Mouse (Mus musculus) embryo, embryonic 11 days (tissue): ENCODE measurements at regions not wholly inside any gene's neighbourhood (a gene's known extent, or its start where the extent isn't known, plus 50 kb on each side); places are given as distances from the start of the nearest gene placed in this dataset.

Experiments
- DNase-seq: peaks from one replicate; pipeline ENCODE4 v3.0.0-alpha.2; 2015

DNA sequence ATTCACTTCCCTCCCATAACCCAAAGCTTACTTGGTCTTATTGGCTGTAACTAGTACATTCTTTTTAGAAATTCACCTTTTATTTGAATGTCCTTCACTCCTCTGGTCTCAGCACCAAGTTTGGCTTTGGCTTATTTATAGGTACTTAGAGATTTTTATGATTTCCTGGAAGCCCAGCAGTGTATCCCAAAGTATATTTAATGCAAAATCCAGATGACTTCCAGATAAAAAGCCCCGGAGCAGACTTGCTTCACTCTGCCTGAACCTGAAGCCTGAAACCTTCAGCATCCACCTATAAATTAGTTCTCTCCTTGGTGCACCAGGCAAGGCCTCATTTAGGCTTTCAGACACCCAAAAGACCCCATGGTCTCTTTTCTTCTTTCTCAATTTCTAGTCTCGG is 250.8 kb downstream of the Tle4 start:
- DNase-seq: no peak

DNA sequence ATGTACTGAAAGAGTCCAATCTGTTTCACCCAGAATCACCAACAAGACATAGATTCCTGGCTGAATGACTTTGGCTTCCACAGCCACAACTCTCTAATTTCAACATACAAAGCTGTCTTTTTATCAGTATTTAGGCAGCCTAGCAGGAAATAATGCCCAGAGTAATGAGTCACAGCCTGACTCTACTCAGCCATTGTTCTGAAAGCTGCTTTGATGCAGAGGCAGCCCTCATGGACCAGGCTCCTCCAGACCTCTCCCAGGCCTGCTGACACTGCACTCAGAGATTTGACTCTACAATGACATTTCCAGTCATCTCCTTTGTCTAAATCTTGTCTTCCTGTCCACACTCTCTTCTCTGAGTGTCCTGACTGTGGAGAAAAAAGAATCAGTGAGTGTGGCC is 250.4 kb downstream of the Tle4 start:
- peak; percentile 27 for DNase-seq

- DNase-seq: no peak
Measured at GRCm38 (mm10) chr19:14349753-14350152, 248.1 kb downstream of the Tle4 start.

GRCm38 (mm10) chr19:14351728-14352340 is 246.0 kb downstream of the Tle4 start:
- no peak for DNase-seq

DNA sequence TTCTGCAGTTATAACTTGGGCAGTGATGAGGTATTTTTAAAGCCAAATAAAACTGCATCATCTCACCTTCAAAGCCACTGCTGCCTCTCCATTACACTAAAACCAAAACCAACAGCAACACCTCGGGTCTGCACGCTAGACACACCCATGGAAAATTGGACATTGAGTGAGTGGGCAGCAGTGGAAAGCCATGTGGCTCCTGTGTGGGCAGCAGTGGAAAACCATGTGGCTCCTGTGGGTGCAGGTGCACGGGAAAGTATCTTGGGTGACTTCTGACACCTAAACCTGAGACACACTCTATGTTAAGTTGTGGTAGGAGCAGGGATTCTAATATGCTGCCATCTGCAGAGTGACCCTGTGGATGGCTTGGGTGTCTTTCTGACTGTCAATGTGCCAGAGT is 245.3 kb downstream of the Tle4 start:
- no peak for DNase-seq

GRCm38 (mm10) chr19:14353151-14353550 is 244.7 kb downstream of the Tle4 start:
- no peak for DNase-seq

GRCm38 (mm10) chr19:14355128-14355527 is 242.7 kb downstream of the Tle4 start:
- DNase-seq: no peak

DNA sequence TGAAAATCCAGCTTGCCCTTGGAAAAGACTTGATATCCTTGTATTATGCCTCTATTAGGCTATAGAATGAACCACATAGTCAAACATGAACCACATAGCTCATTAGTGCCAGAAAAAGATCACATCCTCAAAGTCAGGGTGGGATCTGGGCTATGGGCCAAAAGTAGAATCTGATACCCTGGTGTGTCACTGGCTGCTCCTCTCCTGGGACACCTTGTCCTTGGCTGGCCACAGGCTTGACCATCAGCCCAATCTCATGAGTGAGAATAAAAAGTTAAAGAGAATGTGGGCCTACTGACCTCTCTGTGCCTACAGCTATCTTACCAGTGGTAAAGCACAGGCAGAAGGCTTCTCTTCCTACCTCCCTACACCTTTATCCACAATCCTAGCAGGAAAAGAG is 241.9 kb downstream of the Tle4 start:
- no peak for DNase-seq

DNA sequence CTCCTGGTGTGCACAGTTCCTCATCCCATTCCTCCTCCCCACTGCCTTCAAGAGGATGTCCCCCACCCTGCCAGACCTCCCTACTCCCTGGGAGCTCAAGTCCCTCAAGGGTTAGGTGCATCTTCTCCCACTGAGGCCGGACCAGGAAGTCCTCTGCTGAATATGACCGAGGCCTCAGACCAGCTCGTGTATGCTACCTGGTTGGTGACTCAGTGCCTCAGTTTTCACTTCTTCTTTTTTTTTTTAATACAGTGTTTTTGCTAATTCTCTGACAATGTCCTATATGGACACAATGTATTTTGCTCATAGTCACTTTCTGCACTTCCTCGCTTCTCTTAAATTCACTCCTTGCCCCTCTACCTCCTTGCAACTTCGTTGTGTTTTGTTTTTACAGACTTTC is 237.2 kb downstream of the Tle4 start:
- DNase-seq: no peak

GRCm38 (mm10) chr19:14369098-14369604 is 228.7 kb downstream of the Tle4 start:
- DNase-seq: peak; percentile 15

DNA sequence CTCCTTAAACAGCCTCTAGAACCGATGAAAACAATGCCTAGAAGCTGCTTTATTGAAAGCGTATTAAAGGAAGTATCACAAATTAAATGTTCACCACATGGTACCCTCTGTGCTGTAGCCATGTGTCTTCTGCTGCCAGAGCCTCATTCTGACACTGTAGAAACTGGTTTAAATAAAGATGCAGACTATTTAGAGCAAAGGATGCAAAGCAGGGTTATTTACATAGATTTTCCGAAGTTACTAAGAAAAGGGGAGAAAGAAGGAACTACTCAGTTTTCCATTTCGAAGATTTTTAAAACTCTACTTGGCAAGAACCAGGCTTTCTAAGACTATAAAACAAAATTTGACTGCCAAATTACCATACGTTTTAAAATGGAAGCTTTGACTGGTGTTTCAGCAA is 226.5 kb downstream of the Tle4 start:
- DNase-seq: no peak

- DNase-seq: no peak
Measured at GRCm38 (mm10) chr19:14373996-14374395, 223.9 kb downstream of the Tle4 start.

DNA sequence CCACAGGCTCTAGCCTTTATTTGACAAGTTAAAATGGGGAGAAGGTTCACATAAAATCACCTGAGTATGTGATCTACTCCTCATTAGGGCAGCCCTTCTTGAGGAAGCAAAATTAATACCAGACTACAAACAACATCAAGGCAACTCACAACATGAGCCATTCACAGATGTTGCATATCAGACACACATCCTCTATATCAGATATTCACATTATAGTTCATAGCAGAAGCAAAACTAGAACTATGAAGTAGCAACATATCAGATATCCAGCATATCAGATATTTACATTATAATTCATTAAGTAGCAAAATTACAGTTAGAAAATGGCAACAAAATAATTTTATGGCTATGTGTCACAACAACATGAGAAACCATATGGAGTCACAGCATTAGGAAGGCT is 217.0 kb downstream of the Tle4 start:
- no peak for DNase-seq

- no peak for DNase-seq
Measured at GRCm38 (mm10) chr19:14387796-14388195, 210.1 kb downstream of the Tle4 start.

DNA sequence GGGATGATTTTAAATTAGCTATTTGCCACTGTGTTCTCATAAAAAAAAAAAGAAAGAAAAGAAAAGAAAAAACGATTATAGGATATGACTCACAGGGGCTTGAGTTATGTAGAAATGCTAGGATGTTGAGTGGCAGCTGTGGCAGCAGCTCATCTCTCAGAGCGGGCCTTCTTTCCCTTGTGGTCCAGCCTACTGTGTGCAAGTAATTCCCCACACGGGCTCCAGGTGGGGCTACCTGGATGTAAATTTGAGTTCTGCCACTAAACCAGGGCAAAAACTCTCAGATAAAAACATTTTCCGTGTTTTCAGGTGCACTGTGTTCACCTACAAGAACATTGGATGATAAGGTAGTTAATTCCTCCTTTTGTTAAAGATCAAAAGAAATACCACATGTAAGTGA is 209.3 kb downstream of the Tle4 start:
- DNase-seq: peak; percentile 26

GRCm38 (mm10) chr19:14389881-14390837 is 207.7 kb downstream of the Tle4 start:
- no peak for DNase-seq

DNA sequence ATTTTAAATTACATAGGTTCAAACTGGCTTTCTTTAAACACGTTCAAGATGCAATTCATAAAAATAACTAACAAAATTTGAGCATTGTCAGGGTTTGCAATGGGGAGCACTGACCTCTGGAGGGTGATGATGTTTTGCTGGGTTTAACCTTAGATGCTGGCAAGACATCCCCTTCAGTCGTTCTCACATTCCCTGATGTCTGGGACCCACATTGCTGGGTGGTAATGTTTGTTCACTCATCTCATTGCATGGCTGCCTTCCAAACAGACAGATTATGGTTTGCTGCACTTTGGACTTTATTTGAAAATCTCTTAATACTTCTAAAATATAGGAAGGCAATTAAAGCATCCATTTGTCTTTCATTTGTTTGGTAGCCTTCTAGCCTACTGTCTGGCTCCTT is 206.9 kb downstream of the Tle4 start:
- DNase-seq: no peak
